Mouse (Mus musculus): ENCODE measurements around the gene Exosc2. TPM values are rescaled to one million over a fixed set of nuclear protein-coding genes. Genes with fewer than 3 reads are reported as not detected.

The Exosc2 gene
- polyA plus RNA-seq, 1 experiment from 2014 or later, result 7.8 TPM

GRCm38 (mm10) chr2:31698209-31698608 lies 27.7 kb downstream of the Exosc2 start:
- Histone ChIP-seq H3K27ac (no peak overlapping the region), H3K79me2 (ENCODE audit: inconsistent target) (peaks cover 46% of the 10 kb centered on the region; the same call in 1 of the 2 replicates), H3K4me3 (ENCODE audit: inconsistent target) (no peak overlapping the region), H3K36me3 (ENCODE audit: inconsistent target) (peaks cover 15% of the 10 kb centered on the region)

- 91% methylated on average over 7 of the region's 7 CpGs for WGBS (ENCODE audit: missing documents)
- H3K27ac ChIP-seq, result no peak overlapping the region
- H3K79me2 ChIP-seq (ENCODE audit: inconsistent target), result peaks cover 41% of the 10 kb centered on the region; the same call in 1 of the 2 replicates
- no peak overlapping the region for H3K4me3 ChIP-seq (ENCODE audit: inconsistent target)
- peaks cover 10% of the 10 kb centered on the region for H3K36me3 ChIP-seq (ENCODE audit: inconsistent target)
These were observed 30.3 kb downstream of the Exosc2 start for GRCm38 (mm10) chr2:31700545-31701446.

GRCm38 (mm10) chr2:31703226-31703625 lies 32.7 kb downstream of the Exosc2 start:
- Histone ChIP-seq H3K79me2 (ENCODE audit: inconsistent target) (peaks cover 40% of the 10 kb centered on the region; the same call in 1 of the 2 replicates), H3K4me3 (ENCODE audit: inconsistent target) (no peak overlapping the region), H3K27ac (no peak overlapping the region), H3K36me3 (ENCODE audit: inconsistent target) (no peaks in the 10 kb centered on the region)

DNA sequence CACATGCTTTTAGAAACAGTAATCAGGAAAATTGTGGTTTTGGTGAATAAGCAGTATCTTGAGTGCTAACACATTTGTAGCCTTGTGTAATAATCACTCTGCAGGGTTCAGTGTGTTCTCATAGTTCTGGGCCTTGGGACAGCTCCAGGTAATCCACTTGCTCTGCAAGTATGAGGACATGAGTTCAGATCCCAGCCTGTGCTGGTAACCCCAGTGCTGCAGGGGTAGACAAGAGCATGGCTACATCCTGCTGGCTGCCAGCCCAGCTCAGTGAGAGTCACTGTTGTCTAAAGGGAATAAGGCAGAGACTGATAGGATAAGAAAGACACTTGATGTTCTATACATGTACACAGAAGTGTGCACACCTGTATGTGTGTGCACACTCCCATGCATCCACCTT lies 35.4 kb downstream of the Exosc2 start:
- no peaks in the 10 kb centered on the region for H3K36me3 ChIP-seq (ENCODE audit: inconsistent target)
- no peak overlapping the region for H3K27ac ChIP-seq
- no peak overlapping the region for H3K4me3 ChIP-seq (ENCODE audit: inconsistent target)
- H3K79me2 ChIP-seq (ENCODE audit: inconsistent target), result peaks cover 42% of the 10 kb centered on the region; the same call in 1 of the 2 replicates

- no peaks in the 10 kb centered on the region for H3K36me3 ChIP-seq (ENCODE audit: inconsistent target)
- no peak overlapping the region for H3K4me3 ChIP-seq (ENCODE audit: inconsistent target)
- WGBS (ENCODE audit: missing documents), result 92% methylated on average over 2 of the region's 2 CpGs
- H3K27ac ChIP-seq, result no peak overlapping the region
- H3K79me2 ChIP-seq (ENCODE audit: inconsistent target), result peaks cover 48% of the 10 kb centered on the region; the same call in 1 of the 2 replicates
These were observed 36.0 kb downstream of the Exosc2 start for GRCm38 (mm10) chr2:31706531-31706930.

GRCm38 (mm10) chr2:31712716-31713115 lies 42.2 kb downstream of the Exosc2 start:
- WGBS (ENCODE audit: missing documents), result 80% methylated on average over 1 of the region's 2 CpGs
- Histone ChIP-seq H3K4me3 (ENCODE audit: inconsistent target) (no peak overlapping the region), H3K27ac (no peak overlapping the region), H3K36me3 (ENCODE audit: inconsistent target) (no peaks in the 10 kb centered on the region), H3K79me2 (ENCODE audit: inconsistent target) (peaks cover 65% of the 10 kb centered on the region; the same call in 1 of the 2 replicates)

GRCm38 (mm10) chr2:31713813-31714212 lies 43.3 kb downstream of the Exosc2 start:
- Histone ChIP-seq H3K36me3 (ENCODE audit: inconsistent target) (no peaks in the 10 kb centered on the region), H3K4me3 (ENCODE audit: inconsistent target) (no peak overlapping the region), H3K79me2 (ENCODE audit: inconsistent target) (peaks cover 69% of the 10 kb centered on the region; the same call in 1 of the 2 replicates), H3K27ac (no peak overlapping the region)
- WGBS (ENCODE audit: missing documents), result 92% methylated on average over 3 of the region's 3 CpGs

GRCm38 (mm10) chr2:31714780-31715179 lies 44.3 kb downstream of the Exosc2 start:
- Histone ChIP-seq H3K4me3 (ENCODE audit: inconsistent target) (no peak overlapping the region), H3K27ac (no peak overlapping the region), H3K36me3 (ENCODE audit: inconsistent target) (no peaks in the 10 kb centered on the region), H3K79me2 (ENCODE audit: inconsistent target) (peaks cover 72% of the 10 kb centered on the region; the same call in 1 of the 2 replicates)
- WGBS (ENCODE audit: missing documents), result 98% methylated on average over 4 of the region's 4 CpGs

GRCm38 (mm10) chr2:31715985-31716384 lies 45.5 kb downstream of the Exosc2 start:
- no peak overlapping the region for H3K4me3 ChIP-seq (ENCODE audit: inconsistent target)
- 96% methylated on average over 7 of the region's 7 CpGs for WGBS (ENCODE audit: missing documents)
- H3K36me3 ChIP-seq (ENCODE audit: inconsistent target), result no peaks in the 10 kb centered on the region
- H3K27ac ChIP-seq, result no peak overlapping the region
- peaks cover 78% of the 10 kb centered on the region; the same call in 1 of the 2 replicates for H3K79me2 ChIP-seq (ENCODE audit: inconsistent target)

DNA sequence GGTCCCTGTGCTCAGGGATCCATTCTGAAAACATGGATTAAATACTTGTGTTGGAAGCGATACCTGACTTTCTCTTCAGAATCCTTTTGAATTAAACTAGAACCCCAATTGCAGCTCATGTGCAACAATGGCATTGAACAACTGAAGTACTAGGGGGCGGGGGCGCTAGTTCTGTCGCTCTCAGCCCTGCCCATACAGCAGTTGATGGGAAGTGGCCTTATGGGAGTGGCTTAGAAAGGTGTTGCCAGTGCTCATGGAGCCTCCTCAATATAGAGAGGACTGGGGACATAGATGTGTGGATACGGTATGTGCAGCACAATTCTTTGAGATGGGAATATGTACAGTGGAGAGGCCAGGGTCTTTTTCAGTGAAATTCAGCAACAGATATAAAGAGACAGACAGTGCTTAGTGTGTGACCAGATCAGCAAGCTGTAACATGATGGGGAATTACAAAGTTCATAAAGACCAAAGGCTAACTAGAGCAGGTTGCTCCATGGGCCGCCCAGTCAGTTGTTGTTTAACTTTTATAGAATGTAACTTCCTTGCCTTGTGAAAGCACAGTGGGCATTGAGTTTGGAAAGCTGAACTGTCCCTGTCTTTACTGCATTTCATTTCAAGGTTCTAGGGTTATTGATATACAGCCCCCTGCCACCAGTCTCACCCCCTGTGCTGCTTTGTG lies 48.8 kb downstream of the Exosc2 start:
- H3K4me3 ChIP-seq (ENCODE audit: inconsistent target), result no peak overlapping the region
- no peak overlapping the region for H3K27ac ChIP-seq
- 92% methylated on average over 6 of the region's 6 CpGs for WGBS (ENCODE audit: missing documents)
- peaks cover 76% of the 10 kb centered on the region; the same call in 1 of the 2 replicates for H3K79me2 ChIP-seq (ENCODE audit: inconsistent target)
- no peaks in the 10 kb centered on the region for H3K36me3 ChIP-seq (ENCODE audit: inconsistent target)

- Histone ChIP-seq H3K4me3 (ENCODE audit: inconsistent target) (no peak overlapping the region), H3K27ac (no peak overlapping the region), H3K36me3 (ENCODE audit: inconsistent target) (no peaks in the 10 kb centered on the region), H3K79me2 (ENCODE audit: inconsistent target) (peaks cover 76% of the 10 kb centered on the region; the same call in 1 of the 2 replicates)
- 94% methylated on average over 2 of the region's 2 CpGs for WGBS (ENCODE audit: missing documents)
These were observed 49.4 kb downstream of the Exosc2 start for GRCm38 (mm10) chr2:31719944-31720343.

DNA sequence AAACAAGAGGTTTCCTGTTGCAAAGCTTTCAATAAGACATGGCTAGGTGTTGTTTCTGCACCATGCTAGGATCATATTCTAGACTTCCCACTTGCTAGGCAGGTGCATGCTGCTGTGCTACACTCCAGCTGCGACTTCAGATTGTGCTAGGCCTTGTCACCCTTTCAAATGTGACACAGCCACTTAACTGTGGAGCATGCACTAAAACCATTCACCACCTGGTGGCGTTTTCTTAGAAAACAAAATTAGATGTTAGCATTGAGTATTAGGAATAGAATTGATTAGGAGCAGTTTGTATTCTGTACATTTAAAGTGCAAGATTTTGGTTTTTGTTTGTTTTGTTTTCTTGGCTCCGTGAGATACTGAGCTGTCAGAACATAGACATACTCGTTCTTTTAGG lies 50.3 kb downstream of the Exosc2 start:
- H3K4me3 ChIP-seq (ENCODE audit: inconsistent target), result no peak overlapping the region
- WGBS (ENCODE audit: missing documents), result 87% methylated on average over 4 of the region's 4 CpGs
- peaks cover 83% of the 10 kb centered on the region; the same call in 1 of the 2 replicates for H3K79me2 ChIP-seq (ENCODE audit: inconsistent target)
- no peaks in the 10 kb centered on the region for H3K36me3 ChIP-seq (ENCODE audit: inconsistent target)
- H3K27ac ChIP-seq, result no peak overlapping the region

GRCm38 (mm10) chr2:31724730-31725490 lies 54.4 kb downstream of the Exosc2 start:
- H3K36me3 ChIP-seq (ENCODE audit: inconsistent target), result no peaks in the 10 kb centered on the region
- peaks cover 81% of the 10 kb centered on the region; the same call in 1 of the 2 replicates for H3K79me2 ChIP-seq (ENCODE audit: inconsistent target)
- no peak overlapping the region for H3K4me3 ChIP-seq (ENCODE audit: inconsistent target)
- 93% methylated on average over 7 of the region's 7 CpGs for WGBS (ENCODE audit: missing documents)
- no peak overlapping the region for H3K27ac ChIP-seq

GRCm38 (mm10) chr2:31727576-31728277 lies 57.2 kb downstream of the Exosc2 start:
- 88% methylated on average over 9 of the region's 9 CpGs for WGBS (ENCODE audit: missing documents)
- Histone ChIP-seq H3K36me3 (ENCODE audit: inconsistent target) (no peaks in the 10 kb centered on the region), H3K27ac (no peak overlapping the region), H3K79me2 (ENCODE audit: inconsistent target) (peaks cover 61% of the 10 kb centered on the region; the same call in 1 of the 2 replicates), H3K4me3 (ENCODE audit: inconsistent target) (no peak overlapping the region)
